Mouse (Mus musculus) adrenal gland, adult 2 months (tissue): Measurements from ENCODE around the gene Adamtsl1. TPM values are rescaled to one million over a fixed set of nuclear protein-coding genes. Genes with fewer than 3 reads are reported as not detected.

ENCODE experiments used
- DNase-seq: peaks from one replicate; pipeline ENCODE4 v3.0.0; 2021
- polyA plus RNA-seq: library from polyadenylated mRNA; depleted of rRNA; stranded (reverse); fragments of >200 nt; gene quantifications from 2 replicates; pipeline ENCODE4 v1.2.3, GENCODE M21; 2012
- total RNA-seq, 2 experiments: library from RNA; stranded (reverse); gene quantifications; 2 replicates each; pipeline ENCODE4 v1.2.3; 2021

The Adamtsl1 gene
- total and polyA plus RNA-seq, 3 experiments = 6.9 to 17.7 (median 12.4) TPM

DNA sequence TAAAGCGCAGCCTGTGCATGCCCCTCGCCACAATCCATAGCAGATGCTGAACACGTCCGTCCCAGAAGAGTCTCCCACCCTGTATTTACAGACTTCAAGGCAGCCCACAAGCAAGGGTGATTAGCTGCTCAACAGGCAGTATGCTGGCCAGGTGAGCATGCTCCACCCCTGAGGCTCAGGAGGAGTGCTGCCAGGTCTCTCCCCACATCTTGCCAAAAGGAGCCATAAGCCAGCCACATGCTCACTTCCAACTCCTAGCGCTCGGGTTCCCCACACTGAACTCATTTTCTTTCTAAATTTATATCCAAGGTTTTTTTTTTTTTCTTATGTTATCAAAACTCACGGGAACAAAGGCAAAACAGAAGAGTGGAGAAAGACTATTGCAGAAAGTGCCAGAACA, 687.8 kb downstream of the Adamtsl1 start:
- DNase-seq = no peak

DNA sequence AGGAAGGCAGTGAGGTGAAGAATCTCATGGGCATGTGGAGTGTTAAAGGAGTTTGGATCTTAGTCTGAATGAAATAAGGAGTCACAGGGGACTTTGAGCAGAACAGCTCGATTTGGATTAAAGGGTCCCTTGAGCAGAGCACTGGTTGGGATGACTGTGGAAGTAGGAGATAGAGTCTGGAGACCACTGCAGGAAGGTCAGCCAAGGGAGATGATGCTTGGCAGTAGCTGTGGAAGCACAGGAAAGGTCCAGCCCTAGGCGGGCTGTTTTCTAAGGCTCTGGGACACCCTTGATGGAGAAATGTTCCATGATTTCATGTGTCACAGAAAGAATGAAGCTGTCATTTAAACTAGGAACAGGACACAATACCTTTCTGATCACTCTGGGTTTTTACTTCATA, 689.3 kb downstream of the Adamtsl1 start:
- no peak for DNase-seq

DNA sequence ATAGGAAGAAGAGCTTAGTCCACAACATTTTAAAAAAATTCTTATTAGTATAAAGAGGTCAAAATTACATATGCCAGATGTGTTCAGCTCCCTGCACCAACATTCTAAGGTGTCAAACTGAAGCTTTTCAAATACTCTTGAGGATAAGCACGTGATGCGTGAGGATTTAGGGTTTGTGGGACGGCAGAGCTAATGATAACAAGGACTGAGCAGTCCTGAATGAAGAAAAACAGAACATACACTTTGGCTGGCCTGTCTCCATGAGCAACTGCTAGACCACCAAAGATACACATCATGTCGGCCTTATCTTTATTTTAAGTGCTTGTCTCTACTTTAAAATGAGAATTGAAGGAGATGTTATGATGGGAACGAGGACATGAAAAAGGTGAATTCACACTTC, 710.9 kb downstream of the Adamtsl1 start:
- no peak for DNase-seq

DNA sequence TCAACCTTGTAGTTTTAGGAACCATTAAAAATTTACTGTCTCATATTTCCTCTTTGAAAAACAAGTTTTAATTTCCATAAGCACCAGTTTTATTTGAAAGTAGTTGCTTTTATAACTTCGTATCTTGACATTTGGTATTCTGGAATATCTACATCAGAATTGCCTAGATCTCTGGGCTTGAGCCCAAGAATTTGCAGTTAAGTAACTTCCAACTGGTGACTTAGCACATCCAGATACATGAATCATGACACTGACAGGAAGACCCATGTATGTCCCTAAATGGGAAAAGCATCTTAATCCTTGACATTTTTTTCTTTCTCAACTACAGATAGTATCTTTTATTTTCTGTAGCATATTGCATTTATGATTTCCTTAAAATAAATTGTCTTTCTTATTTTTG, 713.1 kb downstream of the Adamtsl1 start:
- DNase-seq = peak; percentile 8

DNA sequence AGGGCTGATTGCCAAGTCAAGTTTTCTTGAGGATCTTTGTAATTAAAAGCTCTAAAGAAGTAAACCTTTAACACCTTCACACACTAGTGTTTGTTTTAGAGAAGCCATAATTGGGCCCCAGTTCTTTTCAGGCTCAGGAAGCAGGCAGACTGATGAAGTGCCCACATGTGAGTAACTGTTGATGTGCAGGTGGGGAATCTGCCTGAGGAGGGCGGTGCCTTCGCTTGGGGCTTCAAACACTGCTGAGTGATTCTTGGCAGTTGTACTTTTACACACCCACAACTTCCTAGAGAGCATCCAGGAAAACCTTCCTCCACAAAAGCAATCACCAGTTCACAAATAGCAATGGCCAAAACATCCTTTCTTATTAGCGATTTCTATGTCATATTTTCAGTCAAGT, 719.2 kb downstream of the Adamtsl1 start:
- no peak for DNase-seq

DNA sequence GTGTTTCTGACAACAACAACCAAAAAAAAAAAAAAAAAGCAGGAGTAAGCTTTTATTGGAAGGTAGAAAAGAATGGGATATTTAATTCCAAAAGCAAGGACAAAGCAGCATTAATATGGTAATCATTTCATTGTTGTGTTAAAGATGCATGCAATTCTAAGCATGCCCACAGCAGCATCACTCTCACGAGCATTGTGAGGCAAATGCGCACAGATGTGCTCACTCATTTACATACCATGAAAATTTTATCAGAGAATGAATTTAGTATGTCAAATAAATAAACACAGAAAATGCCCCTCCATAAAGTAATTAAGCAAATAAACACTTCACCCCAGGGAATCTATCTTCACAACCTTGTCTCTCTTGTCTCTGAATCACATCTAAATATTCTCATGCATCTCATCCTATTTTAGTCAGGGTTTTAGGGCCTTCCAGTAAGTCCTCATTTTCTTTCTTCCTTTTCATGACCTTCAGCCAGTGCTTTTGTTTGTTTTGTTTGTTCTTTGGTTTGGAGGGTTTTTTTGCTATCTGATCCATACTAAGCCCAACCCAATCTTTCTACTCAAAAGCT, 728.0 kb downstream of the Adamtsl1 start:
- no peak for DNase-seq

DNA sequence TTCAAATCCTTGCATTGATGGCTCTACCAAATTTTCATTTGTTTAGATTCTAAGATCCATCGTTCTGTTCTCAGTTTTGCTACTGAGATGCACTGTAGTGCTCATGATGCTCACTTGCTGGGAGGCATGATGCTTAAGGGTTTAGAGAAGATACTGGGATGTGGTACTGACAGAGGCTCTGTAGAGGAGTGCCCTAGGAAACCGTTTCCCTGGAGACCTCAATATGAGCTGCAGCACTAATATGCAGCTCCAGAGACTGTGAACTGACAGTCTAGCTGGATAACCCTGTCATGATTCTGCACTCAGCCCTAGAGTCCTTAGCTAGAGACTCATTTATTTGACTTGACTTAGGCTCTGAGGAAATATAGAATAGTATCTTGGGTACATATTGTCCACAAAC, 756.1 kb downstream of the Adamtsl1 start:
- DNase-seq = no peak

DNA sequence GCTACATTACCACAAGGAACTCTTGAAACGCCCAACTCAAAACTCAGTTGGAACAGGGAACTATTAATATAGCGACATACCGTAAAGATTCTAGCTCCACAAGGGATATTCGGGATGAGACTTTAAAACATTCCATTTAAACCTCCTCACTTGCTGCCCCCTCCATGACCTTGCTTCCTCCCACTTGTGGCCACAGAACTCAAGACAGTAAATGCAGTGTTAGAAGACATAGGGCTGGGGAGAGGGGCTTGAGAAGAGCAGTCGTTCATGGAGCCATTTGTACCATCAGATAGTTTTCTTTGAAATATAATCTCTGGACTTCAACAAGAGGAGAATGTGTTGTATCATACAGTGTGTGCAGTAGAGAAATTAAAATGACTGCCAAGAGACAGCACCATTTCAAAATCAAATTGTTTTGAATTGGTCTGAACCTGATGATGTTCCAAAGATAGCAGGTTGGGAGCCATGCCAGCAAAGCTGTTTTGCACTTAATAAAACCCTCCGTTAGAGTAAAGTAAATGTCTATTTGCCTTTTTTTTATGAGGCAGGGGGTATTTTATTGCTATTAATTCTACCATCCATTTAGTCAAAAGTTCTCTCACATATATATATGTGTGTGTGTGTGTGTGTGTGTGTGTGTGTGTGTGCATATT, 759.9 kb downstream of the Adamtsl1 start:
- no peak for DNase-seq

DNA sequence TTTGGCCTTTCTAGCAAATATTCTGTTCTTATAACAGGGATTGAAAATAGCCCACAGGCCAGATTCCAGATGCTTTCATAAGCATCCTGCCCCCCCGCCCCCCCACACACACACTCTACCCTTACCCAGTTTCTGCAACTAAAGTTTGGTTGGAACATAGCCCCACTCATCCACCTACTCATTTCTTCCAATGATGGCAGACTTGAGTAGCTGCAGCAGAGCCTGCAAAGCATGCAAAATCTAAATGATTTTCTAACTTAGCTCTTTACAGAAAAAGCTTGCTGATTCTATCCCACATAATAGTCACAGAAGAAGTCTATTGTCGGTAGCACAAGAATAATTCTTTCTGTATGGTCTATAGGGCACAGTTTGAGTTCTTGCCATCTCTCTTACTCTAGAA, 760.7 kb downstream of the Adamtsl1 start:
- no peak for DNase-seq

DNA sequence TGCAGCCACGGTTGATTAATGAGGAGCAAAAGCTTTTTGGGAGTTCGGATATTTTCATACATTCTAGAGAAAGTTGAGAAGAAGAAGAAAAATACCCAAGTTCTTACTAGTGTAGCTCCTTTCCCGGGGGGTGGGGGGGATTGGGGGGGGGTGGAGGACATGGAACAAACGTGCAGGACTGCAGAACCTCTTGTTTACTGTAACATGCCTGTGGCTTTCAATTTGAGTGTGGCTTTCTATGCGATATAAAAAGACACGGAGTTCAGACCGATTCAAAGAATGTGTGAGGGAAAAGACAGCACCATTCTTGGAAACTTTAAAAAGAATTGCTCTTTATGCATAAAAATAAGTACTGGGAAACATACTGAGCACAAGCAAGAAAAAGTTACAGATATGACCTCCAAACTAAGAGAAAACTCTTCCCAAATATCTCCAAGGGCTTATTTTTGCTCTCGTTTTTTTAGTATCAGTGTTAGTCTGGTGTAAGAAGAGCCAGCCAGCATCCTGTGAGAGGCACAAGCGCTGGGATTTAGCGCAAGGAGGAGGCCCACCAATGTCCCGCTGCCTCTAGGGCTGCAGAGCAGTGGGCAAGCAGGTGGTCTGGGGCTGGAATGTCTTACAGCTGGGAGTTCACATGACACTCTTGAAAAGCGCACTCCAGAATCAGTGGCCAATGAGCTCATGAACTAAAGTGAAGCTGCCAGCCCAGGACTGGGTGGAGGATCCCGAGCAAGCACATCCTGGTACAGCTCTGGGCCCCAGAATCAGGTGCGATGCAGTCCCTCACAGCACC, 762.2 kb downstream of the Adamtsl1 start:
- no peak for DNase-seq

DNA sequence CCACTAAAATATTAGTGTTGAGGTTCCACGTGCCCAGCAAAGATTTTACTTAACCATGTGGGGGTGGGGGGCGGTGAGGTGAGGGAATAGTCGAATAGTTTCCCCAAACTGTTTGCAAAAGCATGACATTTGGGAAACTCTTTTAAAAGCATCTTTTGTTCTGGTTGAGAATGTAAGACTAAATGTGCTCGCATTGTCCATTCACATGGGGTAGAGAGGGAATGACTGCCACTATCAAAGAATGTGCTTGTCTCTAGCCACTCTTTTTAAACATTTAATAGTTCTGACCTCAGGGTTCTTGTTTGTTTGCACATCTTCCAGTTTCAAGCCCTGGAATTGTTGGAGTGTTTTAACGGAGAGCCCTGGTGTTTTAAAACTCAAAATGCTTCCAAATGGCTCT, 764.6 kb downstream of the Adamtsl1 start:
- no peak for DNase-seq

DNA sequence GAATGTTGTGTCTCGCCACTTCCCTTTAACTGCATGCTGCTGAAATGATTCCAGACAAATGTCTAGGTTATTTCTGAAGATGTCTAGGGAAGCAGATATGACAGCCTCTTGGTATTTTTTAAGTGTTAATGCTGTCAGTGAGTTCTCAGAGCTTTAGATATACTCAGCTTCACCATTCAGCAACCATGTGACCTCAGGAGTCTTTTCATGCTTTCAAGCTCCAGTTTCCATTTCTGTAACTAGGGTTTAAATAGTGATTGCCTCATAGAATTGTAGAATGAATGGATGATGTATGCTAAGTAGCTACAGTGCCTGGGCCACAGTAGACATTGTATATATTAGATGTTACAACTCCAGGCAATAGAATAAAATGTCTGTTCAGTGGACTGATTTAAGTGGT, 772.6 kb downstream of the Adamtsl1 start:
- no peak for DNase-seq

DNA sequence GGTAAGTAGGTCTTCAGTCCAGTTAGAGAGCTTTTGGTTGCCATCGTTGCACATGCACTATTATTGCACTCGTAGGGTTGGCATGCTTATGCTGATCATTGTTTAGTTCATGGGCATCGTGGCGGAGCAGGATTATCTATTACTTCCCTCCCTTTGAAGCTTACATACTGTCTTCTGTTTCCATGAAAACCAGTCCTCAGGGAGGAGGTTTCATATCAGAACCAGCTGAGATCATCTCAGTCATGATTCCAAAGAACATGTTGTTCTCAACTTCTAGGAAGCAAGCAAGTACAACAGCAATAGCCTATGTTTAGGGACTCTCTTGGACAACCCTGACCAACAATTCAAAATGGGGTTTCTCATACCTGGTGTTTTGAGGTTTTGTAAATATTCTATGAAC, 774.3 kb downstream of the Adamtsl1 start:
- no peak for DNase-seq

DNA sequence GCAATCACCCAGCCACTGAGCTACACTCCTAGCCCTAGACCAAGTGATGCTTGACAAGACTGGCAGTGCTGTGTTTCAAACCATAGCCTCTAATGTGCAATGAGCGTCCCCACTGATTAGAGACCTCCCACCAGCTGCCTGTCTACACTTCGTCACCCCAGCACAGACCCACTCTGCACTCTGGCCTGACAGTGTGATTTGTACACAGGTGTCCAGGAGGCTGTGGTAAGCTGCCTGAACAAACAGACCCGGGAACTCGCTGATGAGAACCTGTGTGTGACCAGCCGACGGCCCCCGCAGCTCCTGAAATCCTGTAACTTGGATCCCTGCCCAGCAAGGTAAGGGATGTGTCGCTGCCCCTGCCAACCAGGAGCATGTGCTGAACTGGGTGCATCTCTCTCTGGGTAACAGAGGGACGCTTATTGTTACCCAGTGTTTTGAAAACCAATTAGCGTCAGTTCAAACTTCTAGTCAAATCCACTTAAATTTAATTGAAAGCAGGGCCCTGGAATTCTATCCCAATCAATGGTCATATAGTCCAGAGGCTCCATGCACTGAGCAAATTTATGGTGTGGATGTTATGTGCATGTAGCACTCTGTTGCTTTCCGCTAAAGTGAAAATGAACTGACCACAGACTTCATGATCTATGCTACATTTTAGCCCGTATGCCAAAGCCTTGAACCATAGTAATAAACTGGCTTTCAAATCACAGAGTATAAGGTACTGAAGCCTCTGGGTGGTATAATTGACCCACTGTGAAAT, 775.7 kb downstream of the Adamtsl1 start:
- DNase-seq = no peak

DNA sequence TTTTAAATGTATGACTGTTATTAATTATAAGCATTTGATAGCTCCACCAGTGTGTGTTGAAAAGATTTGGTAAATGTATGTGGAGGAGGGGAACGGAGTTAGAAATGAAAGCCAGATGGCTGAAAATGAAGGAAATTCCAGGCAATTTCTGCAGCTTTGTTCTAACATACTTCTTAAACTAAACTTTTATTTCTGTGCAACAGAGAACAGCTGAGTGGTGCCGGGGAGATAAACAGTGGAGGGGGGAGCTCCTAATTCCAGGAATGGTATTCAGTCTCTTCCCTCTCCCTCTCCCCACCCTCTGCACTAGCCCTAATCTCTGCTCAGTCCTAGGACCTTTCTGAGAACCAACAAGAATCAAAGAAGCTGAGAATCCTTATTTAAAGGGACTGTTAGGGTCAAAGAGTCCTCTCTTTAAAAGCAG, 780.9 kb downstream of the Adamtsl1 start:
- DNase-seq = no peak

DNA sequence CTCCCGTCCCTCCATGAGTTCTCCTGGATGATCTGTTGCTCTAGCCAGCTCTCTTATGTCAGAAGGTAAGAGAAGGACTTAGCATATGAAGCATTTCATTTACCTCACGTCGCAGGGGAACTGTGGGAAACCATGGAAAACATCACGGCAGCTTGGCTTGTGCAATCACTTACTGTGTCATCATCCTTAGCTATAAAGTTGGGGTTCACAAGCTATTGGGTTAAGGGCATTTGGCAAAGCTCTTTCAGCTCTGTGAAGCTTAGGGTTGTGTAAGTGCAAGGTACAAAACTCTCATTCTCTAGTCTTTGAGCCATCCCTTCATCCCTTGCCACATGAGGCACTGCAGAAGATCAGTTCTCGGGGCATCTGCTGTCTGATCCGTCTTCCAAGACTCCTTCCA, 787.5 kb downstream of the Adamtsl1 start:
- DNase-seq = no peak

DNA sequence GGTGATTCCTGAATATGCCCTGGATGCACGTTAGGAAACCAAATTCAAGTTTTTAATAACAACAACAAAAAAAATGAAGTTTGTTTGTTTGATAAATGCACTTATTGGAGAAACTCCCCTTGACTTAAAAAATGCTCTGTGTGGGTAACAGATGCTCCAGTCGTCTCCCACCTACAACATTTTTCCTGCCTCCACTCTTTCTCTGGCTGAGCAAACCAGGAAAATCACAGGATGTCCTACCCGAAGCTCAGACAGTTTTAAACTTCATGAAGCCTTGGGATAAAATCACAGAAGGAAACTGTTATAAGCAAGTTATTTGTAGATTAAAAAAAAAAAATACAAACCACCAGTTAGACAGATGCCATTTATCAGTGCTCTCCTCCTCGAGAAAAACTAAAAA, 788.1 kb downstream of the Adamtsl1 start:
- no peak for DNase-seq

DNA sequence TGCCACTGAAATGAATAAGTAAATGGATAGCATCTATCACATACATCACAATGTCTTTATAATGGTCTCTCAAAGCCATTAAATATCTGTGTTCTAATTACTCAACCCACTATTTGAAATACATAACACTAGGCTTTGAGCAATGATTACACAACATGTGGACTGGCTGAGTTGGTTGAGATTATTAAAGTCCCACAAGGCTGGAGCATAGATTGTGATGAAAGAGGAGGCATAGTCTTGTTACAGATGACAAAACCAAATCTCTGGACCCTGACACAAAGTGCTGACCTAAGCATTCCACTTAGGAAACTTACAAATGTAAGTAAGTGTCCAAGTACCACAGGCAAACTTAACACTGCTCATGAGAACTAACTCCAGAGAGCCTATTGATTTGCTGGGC, 792.8 kb downstream of the Adamtsl1 start:
- no peak for DNase-seq

DNA sequence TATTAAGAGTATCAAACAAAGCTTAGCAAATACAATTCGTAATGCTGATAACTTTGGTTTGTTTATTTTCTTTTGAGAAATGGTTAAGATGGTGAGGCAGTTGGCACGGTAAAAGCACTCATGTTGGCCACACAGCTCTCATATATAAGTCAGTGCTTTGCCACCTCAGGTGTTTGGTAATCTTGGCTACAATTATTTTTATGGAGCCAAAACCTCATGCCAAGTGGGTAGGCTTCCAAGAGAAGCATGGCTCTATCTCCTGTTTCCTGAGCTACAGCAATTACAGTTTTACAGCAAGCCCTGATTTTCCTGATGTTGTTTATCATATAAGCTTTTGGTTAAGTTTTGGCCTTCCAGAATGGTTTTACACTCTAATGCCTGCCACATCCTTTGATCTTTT, 795.2 kb downstream of the Adamtsl1 start:
- no peak for DNase-seq

DNA sequence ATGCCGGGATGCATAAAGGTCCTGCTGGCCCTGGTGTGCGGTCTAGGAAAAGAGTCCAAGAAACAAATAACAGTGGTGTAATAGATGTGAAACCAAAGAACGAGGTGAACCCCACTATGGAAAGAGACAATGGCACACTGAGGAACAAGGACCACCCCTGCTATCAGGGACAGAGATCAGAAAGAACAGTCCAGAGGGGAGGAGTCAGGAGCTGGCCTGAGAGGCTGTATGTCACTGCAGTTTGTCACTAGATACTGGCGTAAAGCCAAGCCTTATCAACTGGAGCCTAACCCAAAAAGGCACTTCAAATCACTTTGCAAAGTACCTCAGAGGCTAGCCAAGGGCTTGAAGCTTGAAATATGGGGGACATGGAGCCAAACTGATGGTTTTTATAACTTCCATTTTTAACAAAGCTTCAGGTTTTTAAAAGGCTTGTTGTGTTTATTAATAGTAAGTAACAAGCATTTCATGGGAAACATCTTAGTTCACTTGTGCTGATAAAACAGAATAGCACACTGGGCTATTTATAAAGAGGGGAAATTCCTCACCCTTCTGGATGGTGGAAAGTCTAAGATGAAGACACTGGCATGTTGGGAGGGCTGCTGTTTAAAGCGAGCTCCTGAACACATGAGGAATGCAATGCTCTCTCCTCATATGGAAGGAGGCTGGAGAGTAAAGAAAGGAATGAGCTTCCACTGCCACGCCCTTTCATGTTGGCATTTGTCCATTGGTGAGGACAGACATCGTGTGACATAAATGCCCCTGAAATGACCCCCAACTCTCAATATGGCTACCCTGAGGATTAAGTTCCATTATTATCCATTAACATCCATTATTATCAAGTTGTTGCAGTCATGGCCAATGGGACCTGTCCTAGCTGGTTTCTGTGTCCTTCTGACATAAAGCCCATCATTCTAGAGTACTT, 797.1 kb downstream of the Adamtsl1 start:
- peak; percentile 50 for DNase-seq

DNA sequence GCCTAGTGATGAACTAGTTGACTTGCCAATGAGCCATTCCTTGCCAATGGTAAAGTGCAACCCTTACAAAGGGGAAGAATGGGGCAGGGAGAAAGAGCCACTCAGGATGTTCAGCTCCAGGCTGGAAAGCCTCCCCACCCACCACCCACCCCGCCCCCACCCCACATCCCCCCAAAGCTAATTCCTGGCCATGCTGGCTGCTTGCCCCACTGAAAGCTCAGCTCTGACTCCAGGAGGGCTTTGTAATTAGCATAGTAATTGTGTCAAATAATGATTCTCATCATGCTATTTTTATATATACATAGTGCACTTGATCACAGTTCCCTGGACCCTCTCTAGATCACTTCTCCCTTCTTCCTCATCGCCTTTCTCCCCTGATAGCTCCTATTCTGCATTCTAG, 798.4 kb downstream of the Adamtsl1 start:
- DNase-seq = no peak

DNA sequence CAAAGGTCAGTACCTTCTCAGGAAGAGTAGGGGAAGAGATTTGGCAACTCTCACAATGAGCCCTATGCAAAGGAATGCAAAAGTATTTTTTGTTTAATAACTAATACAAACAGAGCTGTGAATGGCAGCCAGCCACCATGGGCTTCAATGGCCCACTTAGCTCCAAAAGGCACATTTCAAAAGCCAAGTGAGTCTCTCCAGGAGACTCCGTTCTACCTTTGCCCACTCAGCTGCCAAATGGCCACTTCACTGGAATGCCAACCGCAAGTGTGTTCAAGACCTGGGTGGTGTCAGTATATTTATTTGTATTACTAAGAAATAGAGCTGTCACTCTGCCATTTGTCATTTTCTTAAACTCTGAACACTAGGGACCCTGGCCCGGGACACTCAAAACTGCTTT, 800.5 kb downstream of the Adamtsl1 start:
- DNase-seq = no peak
